Mouse (Mus musculus) megakaryocyte, embryonic 14.5 days (primary cell): ENCODE results near the gene Gm47283.

Experiments used
- FLI1 ChIP-seq: IDR thresholded peaks from 2 replicates; pipeline ENCODE4 v1.6.1; 2012; ENCODE audit warnings: low read length, inconsistent platforms, mixed read lengths
- GATA1 ChIP-seq: IDR thresholded peaks from 3 replicates; pipeline ENCODE4 v1.6.1; 2012; ENCODE audit warnings: mixed read lengths, low read length, inconsistent platforms, borderline replicate concordance

- TF ChIP-seq GATA1 (no peak), FLI1 (no peak)
Observed at GRCm38 (mm10) chrY:90738431-90738680, 46.2 kb upstream of the Gm47283 start.
